Mouse (Mus musculus) kidney, adult 18-20 months (tissue): Measurements from ENCODE around the gene Mettl21e.
A peak's percentile ranks its signal among the peaks of the same experiment; 100 is the strongest.
"Not testable (repeated sequence)": the region's sequence is repeated elsewhere in the genome, so short reads cannot be mapped to it uniquely, and the experiment has no call there.

Experiments
- DNase-seq: peaks from one replicate; pipeline ENCODE4 v3.0.0; 2021

Mettl21e gene

GRCm38 (mm10) chr1:44218876-44219275, at the start of gene Mettl21e:
TSS of gene Mettl21e (minus strand) at chr1:44218961.
- no peak for DNase-seq

GRCm38 (mm10) chr1:44240440-44240839, 21.7 kb upstream of the Mettl21e start:
- DNase-seq = not testable (repeated sequence)

GRCm38 (mm10) chr1:44239969-44240368, 21.2 kb upstream of the Mettl21e start:
- no peak for DNase-seq

GRCm38 (mm10) chr1:44237305-44237704, 18.5 kb upstream of the Mettl21e start:
- DNase-seq = no peak

GRCm38 (mm10) chr1:44235311-44235710, 16.6 kb upstream of the Mettl21e start:
- no peak for DNase-seq

GRCm38 (mm10) chr1:44234531-44234930, 15.8 kb upstream of the Mettl21e start:
- not testable (repeated sequence) for DNase-seq

- no peak for DNase-seq
Measured at GRCm38 (mm10) chr1:44229044-44229443, 10.3 kb upstream of the Mettl21e start.

- DNase-seq = no peak
Measured at GRCm38 (mm10) chr1:44217118-44217517, 1.6 kb downstream of the Mettl21e start.

GRCm38 (mm10) chr1:44216352-44217116, 2.2 kb downstream of the Mettl21e start:
- no peak for DNase-seq

- no peak for DNase-seq
Measured at GRCm38 (mm10) chr1:44214443-44214842, 4.3 kb downstream of the Mettl21e start.

GRCm38 (mm10) chr1:44202876-44203275, 15.9 kb downstream of the Mettl21e start:
- DNase-seq = no peak

- peak; percentile 72 for DNase-seq
Measured at GRCm38 (mm10) chr1:44198273-44199171, 20.2 kb downstream of the Mettl21e start.

GRCm38 (mm10) chr1:44186396-44186795, 32.4 kb downstream of the Mettl21e start:
- no peak for DNase-seq

GRCm38 (mm10) chr1:44178086-44178485, 40.7 kb downstream of the Mettl21e start:
- DNase-seq = no peak

GRCm38 (mm10) chr1:44173903-44174302, 44.9 kb downstream of the Mettl21e start:
- DNase-seq = no peak

GRCm38 (mm10) chr1:44172656-44173055, 46.1 kb downstream of the Mettl21e start:
- DNase-seq = no peak

GRCm38 (mm10) chr1:44167859-44168383, 50.8 kb downstream of the Mettl21e start:
- DNase-seq = no peak

- no peak for DNase-seq
Measured at GRCm38 (mm10) chr1:44162389-44162788, 56.4 kb downstream of the Mettl21e start.

- DNase-seq = no peak
Measured at GRCm38 (mm10) chr1:44161818-44162217, 56.9 kb downstream of the Mettl21e start.

GRCm38 (mm10) chr1:44158317-44158716, 60.4 kb downstream of the Mettl21e start:
- no peak for DNase-seq

- no peak for DNase-seq
Measured at GRCm38 (mm10) chr1:44155287-44155686, 63.5 kb downstream of the Mettl21e start.
